10 mouse cellular contexts compared by ENCODE assay signal in genomic region chr10:80075924-80076323, GRCm38 (mm10). TPM values are rescaled to one million over a fixed set of nuclear protein-coding genes. Genes with fewer than 3 reads are reported as not detected.
DNase-seq lines count a peak whose midpoint lies in the region; ATAC-seq and TF ChIP-seq lines count a peak whose summit lies in the region.
"Had no signal": no experiment of that assay in that cellular context is flagged by ENCODE, and none has a peak within 500 bp of the region (broad histone marks: within the 10 kb centered on the region; RNA-seq: fewer than 3 reads in every experiment).

No protein-coding gene starts in this region.

- H3K36me3 ChIP-seq in heart, embryonic 12.5 days, result peaks cover 39% of the 10 kb centered on the region
- H3K36me3 ChIP-seq in lung, postnatal 0 days (ENCODE audit: insufficient read depth, low read length), result peaks cover 26% of the 10 kb centered on the region
- peaks cover 32% of the 10 kb centered on the region for H3K36me3 ChIP-seq in embryonic facial prominence, embryonic 15.5 days
- H3K36me3 ChIP-seq in stomach, embryonic 16.5 days (ENCODE audit: control insufficient read depth, insufficient read depth, low read length), result no peaks in the 10 kb centered on the region

- H3K27ac ChIP-seq in heart, embryonic 12.5 days (ENCODE audit: poor library complexity, severe bottlenecking), result no peak overlapping the region
- peak overlapping the region; percentile 95 for H3K27ac ChIP-seq in lung, postnatal 0 days (ENCODE audit: low read length)
- H3K27ac ChIP-seq in embryonic facial prominence, embryonic 15.5 days (replicated peaks), result 0 out of 2 replicates have a peak overlapping the region, but pooled peaks have one; percentile 31
- peak overlapping the region; percentile 57; the same call in 1 of the 2 replicates for H3K27ac ChIP-seq in stomach, embryonic 16.5 days (ENCODE audit: low read length)
- H3K27ac ChIP-seq: forebrain, embryonic 12.5 days; midbrain, embryonic 15.5 days had no signal

- peaks cover 46% of the 10 kb centered on the region for H3K4me1 ChIP-seq in heart, embryonic 12.5 days (replicated peaks)
- H3K4me1 ChIP-seq in lung, postnatal 0 days (ENCODE audit: insufficient read depth, low read depth, low read length), result peaks cover 45% of the 10 kb centered on the region
- H3K4me1 ChIP-seq in embryonic facial prominence, embryonic 15.5 days, result peaks cover 45% of the 10 kb centered on the region
- H3K4me1 ChIP-seq in stomach, embryonic 16.5 days (ENCODE audit: control insufficient read depth, insufficient read depth, low read length), result peaks cover 36% of the 10 kb centered on the region

- 59% methylated on average over 1 of the region's 1 CpGs for WGBS in heart, embryonic 12.5 days
- WGBS in lung, postnatal 0 days, result 82% methylated on average over 1 of the region's 1 CpGs
- WGBS in embryonic facial prominence, embryonic 15.5 days, result 48% methylated on average over 1 of the region's 1 CpGs
- WGBS in stomach, embryonic 16.5 days, result 75% methylated on average over 1 of the region's 1 CpGs

- ATAC-seq in heart, embryonic 12.5 days (ENCODE audit: insufficient number of reproducible peaks, low FRiP score), result no peak
- ATAC-seq in lung, postnatal 0 days, result no peak
- no peak for ATAC-seq in embryonic facial prominence, embryonic 15.5 days (ENCODE audit: insufficient number of reproducible peaks, low FRiP score, low TSS enrichment, low read depth)
- no peak for ATAC-seq in stomach, embryonic 16.5 days (ENCODE audit: insufficient read depth, low FRiP score)
- ATAC-seq in megakaryocyte progenitor cell, adult 5-6 weeks (replicated peaks; ENCODE audit: poor library complexity), result no peak
- ATAC-seq: midbrain, embryonic 15.5 days had no signal

- peak; percentile 18; the same call in 1 of the 2 replicates for TF ChIP-seq CTCF in lung, postnatal 0 days (IDR thresholded peaks at IDR 0.05)

- H3K27me3 ChIP-seq in heart, embryonic 12.5 days (replicated peaks), result no peaks in the 10 kb centered on the region
- H3K27me3 ChIP-seq in lung, postnatal 0 days (replicated peaks; ENCODE audit: insufficient read depth, low read length), result no peaks in the 10 kb centered on the region
- no peaks in the 10 kb centered on the region for H3K27me3 ChIP-seq in embryonic facial prominence, embryonic 15.5 days
- H3K27me3 ChIP-seq in stomach, embryonic 16.5 days (ENCODE audit: control insufficient read depth, insufficient read depth, low read length), result no peaks in the 10 kb centered on the region
- H3K27me3 ChIP-seq: forebrain, embryonic 12.5 days; midbrain, embryonic 15.5 days had no signal

- no peak overlapping the region for H3K4me3 ChIP-seq in heart, embryonic 12.5 days
- no peak overlapping the region for H3K4me3 ChIP-seq in lung, postnatal 0 days (ENCODE audit: low read depth, low read length)
- H3K4me3 ChIP-seq in embryonic facial prominence, embryonic 15.5 days (replicated peaks), result no peak overlapping the region
- no peak overlapping the region for H3K4me3 ChIP-seq in stomach, embryonic 16.5 days (replicated peaks; ENCODE audit: low read length)
- H3K4me3 ChIP-seq: forebrain, embryonic 12.5 days; midbrain, embryonic 15.5 days had no signal

- intact Hi-C loops in heart, postnatal 36 days (cut with DNase I), result no loop called here

- no peak for DNase-seq in heart, postnatal 36 days
- no peak for DNase-seq in lung, postnatal 0 days (ENCODE audit: low spot score)
- no peak for DNase-seq in lung, postnatal 4 days
- DNase-seq in right cerebral cortex, postnatal 14 days, result no peak

- TF ChIP-seq EP300 in lung, postnatal 0 days (IDR thresholded peaks at IDR 0.05), result no peak

- H3K9me3 ChIP-seq in heart, embryonic 12.5 days (replicated peaks), result no peaks in the 10 kb centered on the region
- no peaks in the 10 kb centered on the region for H3K9me3 ChIP-seq in lung, postnatal 0 days (ENCODE audit: low read length)
- H3K9me3 ChIP-seq in embryonic facial prominence, embryonic 15.5 days (replicated peaks), result no peaks in the 10 kb centered on the region
- H3K9me3 ChIP-seq in stomach, embryonic 16.5 days (replicated peaks; ENCODE audit: control insufficient read depth, low read length), result no peaks in the 10 kb centered on the region
- H3K9me3 ChIP-seq: forebrain, embryonic 12.5 days; midbrain, embryonic 15.5 days had no signal

- 0 out of 2 replicates have a peak overlapping the region, but pooled peaks have one; percentile 54 for H3K9ac ChIP-seq in heart, embryonic 12.5 days
- H3K9ac ChIP-seq in lung, postnatal 0 days (replicated peaks; ENCODE audit: low read depth), result no peak overlapping the region
- H3K9ac ChIP-seq in embryonic facial prominence, embryonic 15.5 days, result no peak overlapping the region
- 0 out of 2 replicates have a peak overlapping the region, but pooled peaks have one; percentile 14 for H3K9ac ChIP-seq in stomach, embryonic 16.5 days (ENCODE audit: low read length)
- H3K9ac ChIP-seq: forebrain, embryonic 12.5 days; midbrain, embryonic 15.5 days had no signal

- H3K4me2 ChIP-seq in heart, embryonic 12.5 days, result no peak overlapping the region
- H3K4me2 ChIP-seq in lung, postnatal 0 days (replicated peaks; ENCODE audit: low read depth, low read length), result no peak overlapping the region
- H3K4me2 ChIP-seq in embryonic facial prominence, embryonic 15.5 days (replicated peaks), result no peak overlapping the region
- no peak overlapping the region for H3K4me2 ChIP-seq in stomach, embryonic 16.5 days (ENCODE audit: low read depth, low read length)
- H3K4me2 ChIP-seq: forebrain, embryonic 12.5 days; midbrain, embryonic 15.5 days had no signal

RNA-seq across cellular contexts. Expression of gene Gpx4, which starts 29.0 kb away (rescaled TPM):
- polyA plus RNA-seq in heart, embryonic 12.5 days (2016; fragmentation: Nextera tagmentation; extraction: Ambion mirVana), result 677 and 717 TPM in 2 replicates
- total RNA-seq in heart, postnatal 36 days (2021), result 100 to 1,000 TPM; 863 to 871 TPM
- polyA plus RNA-seq in lung, postnatal 0 days (2015; fragmentation: Nextera tagmentation; extraction: Ambion mirVana), result 1,058 and 1,082 TPM in 2 replicates
- polyA plus RNA-seq in embryonic facial prominence, embryonic 15.5 days (2015; fragmentation: Nextera tagmentation; extraction: Ambion mirVana), result 503 and 528 TPM in 2 replicates
- polyA plus RNA-seq in stomach, embryonic 16.5 days (2015; fragmentation: Nextera tagmentation; extraction: Ambion mirVana), result 445 and 507 TPM in 2 replicates
- 253 and 271 TPM in 2 replicates for total RNA-seq in megakaryocyte progenitor cell, adult 5-6 weeks (2015)
- total RNA-seq in megakaryocyte progenitor cell, adult 5-6 weeks (2017), result 358 and 365 TPM in 2 replicates

RNA-seq across cellular contexts. Expression of gene Sbno2, which starts 29.4 kb away (rescaled TPM):
- 13.0 and 14.6 TPM in 2 replicates for polyA plus RNA-seq in heart, embryonic 12.5 days (2016; fragmentation: Nextera tagmentation; extraction: Ambion mirVana)
- 10 to 100 TPM; 11.2 to 12.2 TPM for total RNA-seq in heart, postnatal 36 days (2021)
- 17.5 and 26.4 TPM in 2 replicates for polyA plus RNA-seq in lung, postnatal 0 days (2015; fragmentation: Nextera tagmentation; extraction: Ambion mirVana)
- 19.4 and 19.8 TPM in 2 replicates for polyA plus RNA-seq in embryonic facial prominence, embryonic 15.5 days (2015; fragmentation: Nextera tagmentation; extraction: Ambion mirVana)
- polyA plus RNA-seq in stomach, embryonic 16.5 days (2015; fragmentation: Nextera tagmentation; extraction: Ambion mirVana), result 17.2 and 19.0 TPM in 2 replicates
- total RNA-seq in megakaryocyte progenitor cell, adult 5-6 weeks (2015), result 16.9 and 19.5 TPM in 2 replicates
- total RNA-seq in megakaryocyte progenitor cell, adult 5-6 weeks (2017), result 19.1 and 24.0 TPM in 2 replicates

RNA-seq across cellular contexts. Expression of gene Polr2e, which starts 36.3 kb away (rescaled TPM):
- polyA plus RNA-seq in heart, embryonic 12.5 days (2016; fragmentation: Nextera tagmentation; extraction: Ambion mirVana), result 132 and 135 TPM in 2 replicates
- 10 to 100 TPM; 88.5 to 96.4 TPM for total RNA-seq in heart, postnatal 36 days (2021)
- polyA plus RNA-seq in lung, postnatal 0 days (2015; fragmentation: Nextera tagmentation; extraction: Ambion mirVana), result 178 and 202 TPM in 2 replicates
- polyA plus RNA-seq in embryonic facial prominence, embryonic 15.5 days (2015; fragmentation: Nextera tagmentation; extraction: Ambion mirVana), result 218 and 221 TPM in 2 replicates
- 174 and 180 TPM in 2 replicates for polyA plus RNA-seq in stomach, embryonic 16.5 days (2015; fragmentation: Nextera tagmentation; extraction: Ambion mirVana)
- total RNA-seq in megakaryocyte progenitor cell, adult 5-6 weeks (2015), result 93.3 and 99.5 TPM in 2 replicates
- total RNA-seq in megakaryocyte progenitor cell, adult 5-6 weeks (2017), result 74.3 and 89.9 TPM in 2 replicates

RNA-seq across cellular contexts. Expression of gene Stk11, which starts 39.7 kb away (rescaled TPM):
- 10.8 and 13.8 TPM in 2 replicates for polyA plus RNA-seq in heart, embryonic 12.5 days (2016; fragmentation: Nextera tagmentation; extraction: Ambion mirVana)
- total RNA-seq in heart, postnatal 36 days (2021), result 100 to 1,000 TPM; 137 to 165 TPM
- polyA plus RNA-seq in lung, postnatal 0 days (2015; fragmentation: Nextera tagmentation; extraction: Ambion mirVana), result 19.0 and 19.8 TPM in 2 replicates
- 21.3 and 27.3 TPM in 2 replicates for polyA plus RNA-seq in embryonic facial prominence, embryonic 15.5 days (2015; fragmentation: Nextera tagmentation; extraction: Ambion mirVana)
- 14.5 and 14.8 TPM in 2 replicates for polyA plus RNA-seq in stomach, embryonic 16.5 days (2015; fragmentation: Nextera tagmentation; extraction: Ambion mirVana)
- total RNA-seq in megakaryocyte progenitor cell, adult 5-6 weeks (2015), result 71.7 and 81.1 TPM in 2 replicates
- 159 and 172 TPM in 2 replicates for total RNA-seq in megakaryocyte progenitor cell, adult 5-6 weeks (2017)

RNA-seq across cellular contexts. Expression of gene Arhgap45, which starts 59.5 kb away (rescaled TPM):
- polyA plus RNA-seq in heart, embryonic 12.5 days (2016; fragmentation: Nextera tagmentation; extraction: Ambion mirVana), result 7.5 and 8.5 TPM in 2 replicates
- total RNA-seq in heart, postnatal 36 days (2021), result 1 to 10 TPM; 4.1 to 5.9 TPM
- 20.1 and 22.2 TPM in 2 replicates for polyA plus RNA-seq in lung, postnatal 0 days (2015; fragmentation: Nextera tagmentation; extraction: Ambion mirVana)
- 5.1 and 6.2 TPM in 2 replicates for polyA plus RNA-seq in embryonic facial prominence, embryonic 15.5 days (2015; fragmentation: Nextera tagmentation; extraction: Ambion mirVana)
- polyA plus RNA-seq in stomach, embryonic 16.5 days (2015; fragmentation: Nextera tagmentation; extraction: Ambion mirVana), result 7.8 and 9.7 TPM in 2 replicates
- 64.1 and 69.0 TPM in 2 replicates for total RNA-seq in megakaryocyte progenitor cell, adult 5-6 weeks (2015)
- 112 and 121 TPM in 2 replicates for total RNA-seq in megakaryocyte progenitor cell, adult 5-6 weeks (2017)

Comparison
In these comparisons a context has a peak if more than half of its experiments do, and no peak if none do; other contexts are left out.
1. H3K9ac ChIP-seq: peak in heart, embryonic 12.5 days (single experiment) and stomach, embryonic 16.5 days (single experiment); none in lung, postnatal 0 days (single experiment) and embryonic facial prominence, embryonic 15.5 days (single experiment).